ENCODE assay signal across 8 mouse cellular contexts in genomic region chr19:6242281-6242680, GRCm38 (mm10). TPM values are rescaled to one million over a fixed set of nuclear protein-coding genes. Genes with fewer than 3 reads are reported as not detected.
DNase-seq lines count a peak whose midpoint lies in the region; ATAC-seq and TF ChIP-seq lines count a peak whose summit lies in the region.

No protein-coding gene starts in this region.

- peak overlapping the region; percentile 79; the same call in 1 of the 2 replicates for H3K27ac ChIP-seq in kidney, adult 2 months (ENCODE audit: insufficient read depth, low read depth, low read length)
- H3K27ac ChIP-seq in lung, postnatal 0 days (ENCODE audit: low read length) = peak overlapping the region; percentile 88
- H3K27ac ChIP-seq in olfactory bulb, adult 2 months (ENCODE audit: insufficient read depth, low read depth, low read length) = no peak overlapping the region

- peak overlapping the region; percentile 91 for H3K4me2 ChIP-seq in lung, postnatal 0 days (replicated peaks; ENCODE audit: low read depth, low read length)

- WGBS in kidney, adult 2 months = 0% methylated on average over 4 of the region's 4 CpGs
- 0% methylated on average over 4 of the region's 4 CpGs for WGBS in lung, postnatal 0 days
- 0% methylated on average over 4 of the region's 4 CpGs for WGBS in olfactory bulb, adult 2 months

- H3K9me3 ChIP-seq in lung, postnatal 0 days (ENCODE audit: low read length) = no peaks in the 10 kb centered on the region

- H3K36me3 ChIP-seq in kidney, adult 2 months (ENCODE audit: control insufficient read depth, insufficient read depth, low read length) = peaks cover 2% of the 10 kb centered on the region; the same call in 1 of the 2 replicates
- H3K36me3 ChIP-seq in lung, postnatal 0 days (ENCODE audit: insufficient read depth, low read length) = peaks cover 13% of the 10 kb centered on the region; the same call in 1 of the 2 replicates

- TF ChIP-seq EP300 in lung, postnatal 0 days (IDR thresholded peaks at IDR 0.05) = no peak; the same call in 1 of the 2 replicates

- no peak for TF ChIP-seq POLR2A in kidney, adult 2 months (IDR thresholded peaks at IDR 0.05; ENCODE audit: low read depth, low read length)
- no peak for TF ChIP-seq POLR2A in olfactory bulb, adult 2 months (IDR thresholded peaks at IDR 0.05; ENCODE audit: insufficient read depth, low read depth, low read length)

- no peaks in the 10 kb centered on the region for H3K27me3 ChIP-seq in kidney, adult 2 months (replicated peaks; ENCODE audit: control insufficient read depth, insufficient read depth, low read length)
- no peaks in the 10 kb centered on the region for H3K27me3 ChIP-seq in lung, postnatal 0 days (replicated peaks; ENCODE audit: insufficient read depth, low read length)

- peak; percentile 54 to 64 for DNase-seq in right cerebral cortex, postnatal 10 days (ENCODE audit: low spot score in 2 of 2)
- DNase-seq in right cerebral cortex, postnatal 25 days = no peak
- DNase-seq in cerebellum, adult 9-10 months = peak; percentile 70
- peak; percentile 59 to 69 for DNase-seq in heart, adult 18-20 months
- peak; percentile 73 for DNase-seq in kidney, adult 2 months
- peak; percentile 92 for DNase-seq in lung, postnatal 0 days (ENCODE audit: low spot score)
- DNase-seq in ovary, postnatal 36 days (ENCODE audit: low spot score) = no peak

- peak overlapping the region; percentile 89 for H3K9ac ChIP-seq in lung, postnatal 0 days (replicated peaks; ENCODE audit: low read depth)

- peak overlapping the region; percentile 81 for H3K4me3 ChIP-seq in kidney, adult 2 months (ENCODE audit: insufficient read depth, low read depth, low read length)
- H3K4me3 ChIP-seq in lung, postnatal 0 days (ENCODE audit: low read depth, low read length) = peak overlapping the region; percentile 85
- H3K4me3 ChIP-seq in olfactory bulb, adult 2 months (ENCODE audit: insufficient read depth, low read depth, low read length) = peak overlapping the region; percentile 70

- TF ChIP-seq CTCF in kidney, adult 2 months (conservative IDR thresholded peaks at IDR 0.05; ENCODE audit: insufficient read depth, insufficient read length, low read depth, low read length) = no peak
- TF ChIP-seq CTCF in lung, postnatal 0 days (IDR thresholded peaks at IDR 0.05) = no peak
- no peak for TF ChIP-seq CTCF in olfactory bulb, adult 2 months (IDR thresholded peaks at IDR 0.05; ENCODE audit: insufficient read depth, low read depth, low read length)

- peak; percentile 50 for ATAC-seq in lung, postnatal 0 days

- H3K4me1 ChIP-seq in kidney, adult 2 months (ENCODE audit: control insufficient read depth, insufficient read depth, low read length) = peaks cover 3% of the 10 kb centered on the region; the same call in 1 of the 2 replicates
- peaks cover 4% of the 10 kb centered on the region; the same call in 1 of the 2 replicates for H3K4me1 ChIP-seq in lung, postnatal 0 days (ENCODE audit: insufficient read depth, low read depth, low read length)
- peaks cover 10% of the 10 kb centered on the region for H3K4me1 ChIP-seq in olfactory bulb, adult 2 months (ENCODE audit: control insufficient read depth, insufficient read depth, low read length)

RNA-seq across cellular contexts. Expression of gene Atg2a, which starts 0.8 kb away (rescaled TPM):
- 10 to 100 TPM; 21.5 to 22.1 TPM for total RNA-seq in heart, adult 18-20 months (2021)
- 27.4 and 33.2 TPM in 2 replicates for polyA plus RNA-seq in kidney, adult 2 months (2012; rRNA removed)
- polyA plus RNA-seq in lung, postnatal 0 days (2015; fragmentation: Nextera tagmentation; extraction: Ambion mirVana) = 5.1 and 5.9 TPM in 2 replicates
- not detected in 2 replicates for polyA plus RNA-seq in olfactory bulb, adult 2 months (2012; ENCODE audit: insufficient read depth, insufficient read length, low replicate concordance, missing spikeins)

RNA-seq across cellular contexts. Expression of gene Ppp2r5b, which starts 6.6 kb away (rescaled TPM):
- 10 to 100 TPM; 32.2 to 32.5 TPM for total RNA-seq in heart, adult 18-20 months (2021)
- 32.1 and 36.5 TPM in 2 replicates for polyA plus RNA-seq in kidney, adult 2 months (2012; rRNA removed)
- polyA plus RNA-seq in lung, postnatal 0 days (2015; fragmentation: Nextera tagmentation; extraction: Ambion mirVana) = 20.2 and 21.6 TPM in 2 replicates
- polyA plus RNA-seq in olfactory bulb, adult 2 months (2012; ENCODE audit: insufficient read depth, insufficient read length, low replicate concordance, missing spikeins) = not detected in 2 replicates

RNA-seq across cellular contexts. Expression of gene Gpha2, which starts 16.1 kb away (rescaled TPM):
- total RNA-seq in heart, adult 18-20 months (2021) = not detected
- polyA plus RNA-seq in kidney, adult 2 months (2012; rRNA removed) = 0.16 and 0.65 TPM in 2 replicates
- 0.49 and 0.55 TPM in 2 replicates for polyA plus RNA-seq in lung, postnatal 0 days (2015; fragmentation: Nextera tagmentation; extraction: Ambion mirVana)
- not detected in 2 replicates for polyA plus RNA-seq in olfactory bulb, adult 2 months (2012; ENCODE audit: insufficient read depth, insufficient read length, low replicate concordance, missing spikeins)

RNA-seq across cellular contexts. Expression of gene Ehd1, which starts 34.2 kb away (rescaled TPM):
- total RNA-seq in heart, adult 18-20 months (2021) = 100 to 1,000 TPM; 101 to 107 TPM
- polyA plus RNA-seq in kidney, adult 2 months (2012; rRNA removed) = 224 and 317 TPM in 2 replicates
- 115 and 119 TPM in 2 replicates for polyA plus RNA-seq in lung, postnatal 0 days (2015; fragmentation: Nextera tagmentation; extraction: Ambion mirVana)
- polyA plus RNA-seq in olfactory bulb, adult 2 months (2012; ENCODE audit: insufficient read depth, insufficient read length, low replicate concordance, missing spikeins) = not detected in 2 replicates

RNA-seq across cellular contexts. Expression of gene Majin, which starts 58.1 kb away (rescaled TPM):
- not detected for total RNA-seq in heart, adult 18-20 months (2021)
- 0.16 and 0.28 TPM in 2 replicates for polyA plus RNA-seq in kidney, adult 2 months (2012; rRNA removed)
- polyA plus RNA-seq in lung, postnatal 0 days (2015; fragmentation: Nextera tagmentation; extraction: Ambion mirVana) = 0.10 TPM in 1 of 2 replicates, not detected in the other
- not detected in 2 replicates for polyA plus RNA-seq in olfactory bulb, adult 2 months (2012; ENCODE audit: insufficient read depth, insufficient read length, low replicate concordance, missing spikeins)

Comparison
In these comparisons a context has a peak if more than half of its experiments do, and no peak if none do; other contexts are left out.
1. DNase-seq: peak in right cerebral cortex, postnatal 10 days (2 of 2), cerebellum, adult 9-10 months (single experiment), heart, adult 18-20 months (2 of 2), kidney, adult 2 months (single experiment) and lung, postnatal 0 days (single experiment); none in right cerebral cortex, postnatal 25 days (single experiment) and ovary, postnatal 36 days (single experiment).
2. RNA of gene Ppp2r5b, which starts 6.6 kb away (polyA plus RNA-seq): 32.1 to 36.5 TPM in kidney, adult 2 months and 20.2 to 21.6 TPM in lung, postnatal 0 days; not detected in olfactory bulb, adult 2 months; every median in the first group is over 10 times any median in the second.
3. Peak in every context shown above with its lines, with median percentiles within 50 percentile points of each other: H3K4me3 ChIP-seq.